Mouse (Mus musculus) spleen, adult 12 weeks (tissue): ENCODE results near the gene Traf7.

Experiments used
- DNase-seq: peaks from one replicate; pipeline ENCODE4 v3.0.0; 2022; ENCODE audit warnings: low spot score

The Traf7 gene

GRCm38 (mm10) chr17:24527723-24528559 lies at the start of gene Traf7:
Gene Traf7, minus strand, starts transcription at chr17:24527938.
- peak; percentile 80 for DNase-seq

DNA sequence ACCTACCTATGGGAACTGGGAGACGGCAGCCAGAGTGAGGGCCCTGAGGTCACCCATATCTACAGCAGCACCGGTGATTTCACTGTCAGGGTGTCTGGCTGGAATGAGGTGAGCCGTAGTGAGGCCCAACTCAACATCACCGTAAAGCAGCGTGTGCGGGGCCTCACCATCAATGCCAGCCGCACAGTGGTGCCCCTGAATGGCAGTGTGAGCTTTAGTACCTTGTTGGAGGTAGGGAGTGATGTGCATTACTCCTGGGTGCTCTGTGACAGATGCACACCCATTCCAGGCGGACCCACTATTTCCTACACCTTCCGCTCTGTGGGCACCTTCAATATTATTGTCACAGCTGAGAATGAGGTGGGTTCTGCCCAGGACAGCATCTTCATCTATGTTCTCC lies 46.1 kb upstream of the Traf7 start:
- DNase-seq: no peak

GRCm38 (mm10) chr17:24572651-24573245 lies 45.0 kb upstream of the Traf7 start:
- DNase-seq: no peak

DNA sequence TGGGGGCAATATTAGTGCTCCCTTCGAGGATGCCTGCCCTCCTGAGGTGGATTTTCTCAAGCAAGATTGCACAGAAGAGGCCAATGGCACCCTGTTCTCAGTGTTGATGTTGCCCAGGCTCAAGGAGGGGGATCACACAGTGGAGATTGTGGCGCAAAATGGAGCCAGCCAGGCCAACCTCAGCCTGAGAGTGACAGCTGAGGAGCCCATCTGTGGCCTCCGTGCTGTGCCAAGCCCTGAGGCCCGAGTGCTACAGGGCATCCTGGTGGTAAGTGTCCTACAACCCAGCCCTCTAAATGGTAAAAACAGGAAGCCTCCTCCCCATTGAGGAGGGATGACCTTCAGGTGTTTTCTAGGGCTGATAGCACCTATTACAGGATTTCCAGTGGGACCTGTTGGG lies 42.1 kb upstream of the Traf7 start:
- DNase-seq: no peak

DNA sequence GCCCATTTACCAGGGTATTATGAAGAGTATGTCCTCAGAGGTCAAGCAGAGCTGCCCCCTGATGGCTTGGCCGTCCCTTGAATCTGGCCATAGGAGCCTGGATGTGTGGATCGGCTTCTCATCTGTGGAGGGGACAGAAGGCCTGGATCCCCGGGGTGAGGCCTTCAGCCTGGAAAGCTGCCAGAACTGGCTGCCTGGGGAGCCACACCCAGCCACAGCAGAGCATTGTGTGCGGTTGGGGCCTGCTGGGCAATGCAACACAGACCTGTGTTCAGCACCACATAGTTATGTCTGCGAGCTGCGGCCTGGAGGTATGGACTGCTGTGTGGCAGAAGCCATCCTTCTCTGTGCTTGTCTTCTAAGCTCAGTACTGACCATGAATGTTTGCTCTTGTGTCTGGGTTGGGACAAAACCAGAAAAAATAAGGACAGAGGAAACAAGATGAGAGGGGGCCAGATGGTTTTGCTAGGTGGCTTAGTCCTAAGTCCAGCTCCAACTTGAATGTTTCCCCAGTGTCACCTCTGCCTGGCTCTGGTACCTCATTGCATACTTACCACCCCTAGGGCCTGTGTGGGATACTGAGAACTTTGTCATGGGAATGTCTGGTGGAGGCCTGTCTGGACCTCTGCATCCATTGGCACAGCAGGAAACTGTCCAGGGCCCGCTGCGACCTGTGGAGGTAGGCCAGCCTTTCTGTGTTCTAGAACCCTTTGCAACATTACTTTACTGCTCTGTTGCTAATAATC lies 39.5 kb upstream of the Traf7 start:
- DNase-seq: peak; percentile 33

GRCm38 (mm10) chr17:24565792-24566191 lies 38.1 kb upstream of the Traf7 start:
- no peak for DNase-seq

GRCm38 (mm10) chr17:24565092-24565491 lies 37.4 kb upstream of the Traf7 start:
- DNase-seq: no peak

- DNase-seq: no peak
These were observed 36.7 kb upstream of the Traf7 start for GRCm38 (mm10) chr17:24564422-24564821.

DNA sequence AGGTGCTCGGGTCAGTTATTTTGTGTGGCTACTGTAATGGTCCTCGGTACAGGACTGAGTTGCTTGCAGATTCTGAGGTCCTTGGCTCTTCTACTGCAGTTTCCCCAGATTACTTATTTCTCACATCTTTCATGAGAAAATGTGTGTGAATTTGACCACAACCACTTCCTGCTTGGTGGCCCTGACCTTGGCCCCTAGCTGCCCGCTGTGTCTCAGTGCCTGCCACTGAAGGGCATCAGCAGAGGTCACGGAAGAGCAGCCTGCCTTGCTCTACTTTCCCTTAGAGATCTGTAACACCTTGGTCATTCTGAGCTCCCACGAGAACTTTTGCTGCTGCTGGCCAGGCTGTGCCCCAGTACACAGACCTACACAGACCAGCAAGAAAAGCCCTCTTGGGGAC lies 35.9 kb upstream of the Traf7 start:
- no peak for DNase-seq

GRCm38 (mm10) chr17:24561592-24561991 lies 33.9 kb upstream of the Traf7 start:
- no peak for DNase-seq

- DNase-seq: no peak
These were observed 32.7 kb upstream of the Traf7 start for GRCm38 (mm10) chr17:24560301-24561028.

- no peak for DNase-seq
These were observed 31.4 kb upstream of the Traf7 start for GRCm38 (mm10) chr17:24559146-24559545.

DNA sequence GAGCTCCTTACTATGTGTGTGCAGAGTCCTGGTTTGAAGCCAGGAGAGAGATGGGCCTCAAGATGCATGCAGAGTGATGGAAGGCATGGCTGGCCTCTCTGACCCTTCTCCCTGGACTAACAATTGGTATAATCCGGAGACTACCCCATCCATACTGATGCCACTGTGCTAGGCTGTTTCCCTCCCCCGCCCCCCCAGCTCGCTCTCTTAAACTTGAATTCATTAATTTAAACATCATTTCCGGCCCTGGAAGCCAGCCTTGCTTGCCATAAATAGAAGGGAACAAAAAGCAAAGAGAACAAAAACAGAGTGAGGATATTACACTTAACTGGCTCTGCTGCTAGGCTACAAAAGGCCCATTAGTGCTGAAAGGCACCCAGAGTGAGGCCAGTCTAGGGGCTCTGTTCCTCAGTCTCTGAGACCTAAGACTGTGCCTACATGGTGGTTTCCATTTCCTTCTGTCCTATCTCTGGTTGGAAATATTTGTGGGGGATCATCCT lies 30.9 kb upstream of the Traf7 start:
- no peak for DNase-seq

DNA sequence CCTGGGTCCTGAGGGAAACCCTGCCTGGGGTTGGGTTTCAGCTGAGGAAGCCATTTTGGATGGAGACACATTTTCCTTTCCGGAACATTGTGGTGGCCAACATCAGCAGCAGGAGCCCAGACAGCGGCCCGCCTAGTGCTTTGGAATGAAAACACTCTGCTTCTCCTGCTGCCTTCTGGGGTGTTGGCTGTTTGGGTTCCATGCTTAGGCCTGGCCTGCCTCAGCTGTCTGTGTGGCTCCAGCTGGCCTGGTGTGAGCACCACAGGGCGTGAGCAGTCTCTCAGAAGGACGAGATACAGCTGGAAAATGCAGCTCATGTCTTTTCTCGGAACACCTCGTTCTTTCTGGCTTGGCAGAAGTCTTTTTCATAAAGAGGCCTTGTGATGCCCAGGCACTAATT lies 29.4 kb upstream of the Traf7 start:
- DNase-seq: no peak

GRCm38 (mm10) chr17:24551050-24551444 lies 23.3 kb upstream of the Traf7 start:
- DNase-seq: no peak

DNA sequence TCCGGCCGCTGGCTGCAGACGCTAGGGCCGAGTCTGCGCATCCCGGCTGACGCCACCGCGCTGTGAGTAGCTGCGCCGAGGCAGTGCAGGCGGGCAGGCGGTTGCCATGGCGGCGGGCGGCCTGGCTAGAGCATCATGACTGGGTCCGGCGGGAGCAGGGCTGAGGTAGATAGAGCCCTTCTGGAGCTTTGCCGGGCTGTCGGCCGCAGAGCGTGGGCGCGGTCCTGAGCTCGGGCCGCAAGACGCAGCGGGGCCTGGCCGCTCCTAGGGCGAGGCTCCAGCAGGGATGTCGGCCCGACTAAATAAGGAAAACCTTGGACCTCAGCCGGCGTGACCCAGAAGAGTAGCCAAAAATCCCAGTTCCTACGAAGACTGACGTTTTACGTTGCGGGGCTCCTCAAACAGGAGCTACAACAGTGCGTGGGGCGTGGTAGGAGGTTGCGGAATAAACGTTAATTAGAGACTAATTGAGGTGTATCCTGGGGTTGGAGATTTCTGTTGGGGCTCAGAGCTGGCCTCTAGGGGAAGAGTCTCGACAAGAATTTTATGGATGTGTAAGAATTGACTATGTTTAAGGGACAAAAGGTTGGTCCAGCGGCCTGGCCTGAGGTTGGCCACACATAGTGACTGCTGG lies 22.8 kb upstream of the Traf7 start:
- DNase-seq: peak; percentile 68

- DNase-seq: peak; percentile 99
These were observed 22.1 kb upstream of the Traf7 start, which contains the start of gene Pkd1 for GRCm38 (mm10) chr17:24549618-24550415. Gene Pkd1, plus strand, starts transcription at chr17:24549834.

GRCm38 (mm10) chr17:24548921-24549617 lies 21.3 kb upstream of the Traf7 start:
- DNase-seq: peak; percentile 53

DNA sequence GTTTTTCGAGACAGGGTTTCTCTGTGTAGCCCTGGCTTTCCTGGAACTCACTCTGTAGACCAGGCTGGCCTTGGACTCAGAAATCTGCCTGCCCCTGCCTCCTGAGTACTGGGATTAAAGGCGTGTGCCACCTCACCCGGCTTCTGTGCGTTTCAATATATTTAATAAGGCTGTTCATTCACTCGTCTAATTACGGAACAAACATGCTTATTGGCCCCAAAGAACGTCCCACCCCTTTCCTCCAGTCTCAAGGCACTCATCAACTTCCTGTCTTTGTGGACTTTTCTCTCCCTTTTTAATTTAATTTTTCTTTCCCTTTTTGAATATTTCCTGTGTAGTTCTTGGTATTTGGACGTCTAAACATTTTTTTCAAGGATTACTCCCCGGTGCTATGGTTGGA lies 20.7 kb upstream of the Traf7 start:
- DNase-seq: no peak

DNA sequence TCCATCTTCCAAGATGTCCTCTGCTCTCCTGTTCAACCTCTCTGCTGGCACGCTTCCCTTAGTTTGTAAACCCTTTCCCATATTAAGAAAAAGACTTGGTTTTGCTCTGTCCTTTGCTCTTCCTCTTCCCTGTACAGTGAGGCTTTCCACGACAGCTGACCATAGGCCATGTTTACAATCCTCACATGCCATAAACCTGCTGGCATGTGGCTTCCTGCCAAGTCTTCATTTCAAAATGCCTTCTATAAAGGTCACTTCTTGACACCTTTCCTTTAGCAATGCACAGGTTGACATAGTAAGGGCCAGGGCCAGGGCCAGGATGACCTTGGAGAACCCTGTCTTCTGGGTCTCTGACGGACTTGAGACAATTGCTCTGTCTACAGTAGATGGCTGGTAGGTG lies 18.5 kb upstream of the Traf7 start:
- DNase-seq: no peak
